Mouse (Mus musculus): ENCODE data around the gene Ier2.

GRCm38 (mm10) chr8:84643019-84643418, 19.6 kb downstream of the Ier2 start:
- no peak for TF ChIP-seq POLR2A (IDR thresholded peaks at IDR 0.05; ENCODE audit: insufficient read length, low read depth)
- no peak for TF ChIP-seq E2F4 (IDR thresholded peaks at IDR 0.05; ENCODE audit: insufficient read depth)

All from myocyte (in vitro differentiated cells).